Mouse (Mus musculus): ENCODE results near the gene Gm20388.

Gm20388 gene

DNA sequence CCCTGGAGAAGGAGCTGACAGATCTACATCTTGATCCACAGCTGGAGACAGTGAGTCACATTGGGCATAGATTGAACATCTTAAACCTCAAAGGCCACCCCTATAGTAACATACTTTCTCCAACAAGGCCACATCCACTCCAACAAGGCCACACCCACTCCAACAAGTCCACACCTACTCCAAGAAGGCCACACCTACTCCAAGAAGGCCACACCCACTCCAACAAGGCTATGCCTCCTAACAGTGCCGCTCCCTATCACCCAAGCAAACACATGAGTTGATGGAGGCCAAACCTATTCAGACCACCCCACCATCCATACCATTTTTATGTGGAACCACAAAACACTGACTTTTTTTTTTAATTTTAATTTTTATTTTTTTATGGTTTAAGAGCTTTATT lies 3756.2 kb downstream of the Gm20388 start:
- DNase-seq (ENCODE audit: low spot score) = no peak

DNA sequence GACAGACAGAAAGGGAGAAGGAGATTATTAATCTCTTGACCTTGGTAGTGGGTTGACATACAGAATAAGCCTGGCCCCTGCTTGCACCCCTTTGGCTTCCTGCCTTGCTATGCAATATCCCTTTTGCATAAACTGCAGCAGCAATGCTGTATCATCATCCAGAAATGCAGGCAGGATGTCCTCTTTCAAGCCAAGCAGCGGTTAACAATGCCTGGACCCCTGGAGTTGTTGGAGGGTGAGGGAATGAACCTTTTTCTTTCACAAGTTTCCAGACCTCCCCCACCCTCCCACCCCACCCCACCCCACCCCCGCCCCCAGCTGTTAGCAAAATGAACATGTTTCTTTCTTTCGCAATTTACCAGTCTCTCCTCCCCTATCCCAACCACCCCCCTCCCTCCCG lies 3758.0 kb downstream of the Gm20388 start:
- no peak for DNase-seq (ENCODE audit: low spot score)

DNA sequence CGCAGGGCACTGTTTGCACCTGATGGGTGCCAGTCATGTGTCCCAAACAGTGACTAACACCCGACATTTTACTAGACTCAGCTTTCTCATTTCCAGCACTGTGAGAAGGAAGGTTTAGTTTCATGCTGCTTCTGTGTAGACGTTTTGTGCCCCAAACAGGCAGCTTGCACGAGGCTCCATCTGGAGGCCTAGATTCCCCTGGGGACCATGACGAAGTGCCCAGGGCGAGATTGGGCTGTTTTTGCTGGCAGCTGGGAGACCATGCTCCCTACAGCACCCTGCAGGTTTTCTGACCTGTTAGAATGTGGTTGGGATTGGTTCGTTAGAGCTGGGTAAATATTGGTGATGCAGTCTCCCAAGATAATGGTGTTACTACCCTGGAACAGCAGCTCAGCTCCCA lies 3760.1 kb downstream of the Gm20388 start:
- DNase-seq (ENCODE audit: low spot score) = no peak

DNA sequence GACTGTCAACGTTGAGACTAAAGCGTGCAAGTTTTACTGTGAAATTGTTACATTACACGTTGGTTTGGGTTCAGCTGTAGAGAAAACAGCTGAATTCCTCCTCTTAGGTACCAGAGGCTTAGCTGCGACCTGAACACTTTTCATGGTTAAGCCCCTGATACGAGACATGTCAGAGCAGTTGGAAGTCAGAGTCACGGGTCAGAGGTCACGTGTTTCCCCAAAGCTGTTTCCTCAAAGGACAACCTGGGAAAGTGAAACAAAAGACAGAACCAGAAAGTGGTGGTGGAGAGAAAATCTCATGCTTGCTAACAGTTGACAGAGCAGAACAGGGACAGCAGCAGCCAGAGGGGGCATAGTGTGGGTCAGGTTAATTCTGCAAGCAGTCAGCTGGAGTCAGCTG lies 3760.8 kb downstream of the Gm20388 start:
- DNase-seq (ENCODE audit: low spot score) = no peak

DNA sequence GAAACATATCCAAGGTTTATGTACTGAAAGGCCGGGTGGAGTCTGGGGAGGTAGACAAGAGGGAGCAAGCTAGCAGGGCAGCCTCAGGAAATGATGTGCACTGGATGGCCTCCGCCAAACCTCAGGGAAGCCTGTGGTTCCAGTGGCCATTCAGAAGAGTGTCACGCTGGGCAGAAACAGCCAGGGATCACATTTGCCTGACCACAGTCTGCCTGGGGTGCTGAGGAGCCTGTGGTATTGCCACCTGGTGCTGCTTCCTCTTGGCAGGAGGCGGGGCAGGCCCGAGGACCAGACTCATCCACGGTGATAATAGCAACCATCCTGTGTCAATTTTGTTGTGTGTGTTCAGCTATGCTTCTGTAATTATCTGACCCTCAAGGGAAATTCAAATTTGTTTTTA lies 3762.0 kb downstream of the Gm20388 start:
- no peak for DNase-seq (ENCODE audit: low spot score)

DNA sequence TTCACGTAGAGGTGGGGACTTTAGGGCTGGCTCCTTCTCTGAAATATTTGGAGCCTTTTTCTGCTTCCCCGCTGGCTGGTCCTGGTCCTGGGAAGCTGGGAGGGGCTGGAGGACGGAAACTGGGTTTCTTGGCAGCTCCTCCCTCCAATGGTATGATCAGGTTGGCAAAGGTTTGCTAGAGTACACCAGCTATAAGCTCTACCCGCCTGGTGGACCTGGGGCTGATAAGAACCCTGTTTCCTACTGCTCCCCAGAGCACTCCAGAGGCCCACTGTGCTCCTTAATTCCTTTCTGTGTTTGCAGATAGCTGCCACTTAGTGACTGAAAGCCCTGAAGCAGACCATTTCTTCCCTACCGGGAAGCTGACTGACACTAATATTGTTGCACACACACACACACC lies 3765.0 kb downstream of the Gm20388 start:
- DNase-seq (ENCODE audit: low spot score) = no peak

DNA sequence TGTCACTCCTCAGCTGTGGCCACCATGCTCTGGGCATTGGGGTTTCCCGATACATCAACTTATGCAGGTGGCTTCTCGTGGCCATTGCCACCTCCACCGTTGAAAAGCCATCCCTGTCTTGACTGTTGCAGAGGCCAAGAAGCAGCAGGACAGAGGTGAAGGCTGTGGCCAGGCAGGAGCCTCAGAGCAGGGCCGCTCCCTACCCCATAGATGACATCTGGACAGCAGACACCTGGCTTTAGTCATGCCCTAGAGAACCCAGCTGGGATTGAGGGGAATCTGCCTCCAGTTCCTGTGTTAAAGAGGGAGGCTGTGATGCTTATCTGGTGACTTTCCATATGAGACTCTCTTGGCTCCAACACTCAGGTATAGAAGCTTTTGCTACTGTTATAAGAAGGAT lies 3767.7 kb downstream of the Gm20388 start:
- no peak for DNase-seq (ENCODE audit: low spot score)

DNA sequence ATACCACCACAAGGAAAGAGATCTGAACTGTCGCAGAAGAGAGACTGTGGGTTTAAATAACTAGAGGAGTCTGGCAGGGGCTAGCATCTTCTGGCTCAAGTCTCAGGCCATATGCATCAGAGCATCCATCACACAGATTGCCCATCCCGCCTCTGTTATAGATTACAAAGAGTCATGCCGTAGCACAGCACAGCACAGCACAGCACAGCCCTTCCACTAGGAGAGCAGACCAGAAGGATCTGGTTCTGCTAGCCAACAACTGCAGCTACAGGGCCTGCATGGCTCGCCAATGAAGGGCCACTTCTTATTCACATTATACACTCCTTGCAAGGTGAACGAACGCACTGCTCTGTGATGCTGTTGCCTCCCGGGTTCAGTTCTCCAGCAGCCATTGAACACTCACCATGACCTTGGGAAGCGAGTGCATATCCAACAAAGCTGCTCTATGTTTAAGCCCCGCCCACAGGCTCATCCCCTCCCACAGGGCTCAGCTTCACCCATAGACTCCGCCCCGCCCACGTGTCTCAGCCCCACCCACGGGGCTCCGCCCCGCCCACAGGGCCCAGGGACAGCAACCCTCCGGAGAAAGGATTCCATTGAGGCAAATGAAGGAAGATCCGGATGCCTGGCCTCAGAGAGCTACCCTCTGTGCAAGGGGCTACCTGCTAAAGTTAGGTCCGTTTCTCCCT lies 3771.6 kb downstream of the Gm20388 start:
- DNase-seq (ENCODE audit: low spot score) = peak; percentile 78

DNA sequence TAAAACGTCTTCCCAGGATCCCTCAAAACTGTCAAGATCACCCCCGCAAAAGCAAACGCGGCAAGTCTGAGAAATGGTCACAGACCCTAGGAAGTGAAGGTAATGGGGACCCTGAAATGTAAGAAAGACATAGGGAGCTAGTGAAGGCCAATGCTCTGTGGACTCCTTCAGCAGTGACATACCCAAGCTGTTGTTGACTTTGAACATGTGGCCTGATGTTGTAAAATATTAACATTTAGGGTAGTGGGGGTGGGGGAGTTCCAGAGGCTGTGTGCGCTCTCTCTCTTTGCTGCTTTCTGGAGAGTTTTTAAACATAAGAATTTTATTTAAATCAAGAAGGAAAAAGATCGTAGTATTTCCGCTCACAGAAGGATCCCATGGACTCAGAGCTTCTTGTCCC lies 3772.7 kb downstream of the Gm20388 start:
- no peak for DNase-seq (ENCODE audit: low spot score)

DNA sequence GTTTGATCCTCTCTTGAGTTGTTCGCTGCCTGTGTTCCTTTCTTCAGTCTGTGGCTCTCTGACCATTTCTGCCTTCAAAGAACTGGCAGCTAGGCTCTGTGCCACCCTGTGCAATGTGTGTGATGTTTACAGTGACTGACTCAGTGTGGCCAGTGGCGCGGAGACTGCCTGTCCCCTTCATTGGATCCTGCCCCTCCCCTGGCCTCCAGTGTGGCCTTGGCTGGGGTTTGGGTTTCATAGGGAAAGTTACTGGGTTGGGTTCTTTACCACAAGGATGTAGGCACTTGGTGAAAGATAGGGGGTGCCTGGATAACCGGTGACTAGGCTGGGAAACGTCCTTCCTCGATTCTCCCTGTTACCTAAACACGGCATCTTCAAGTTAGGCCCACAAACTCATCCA lies 3774.2 kb downstream of the Gm20388 start:
- no peak for DNase-seq (ENCODE audit: low spot score)

DNA sequence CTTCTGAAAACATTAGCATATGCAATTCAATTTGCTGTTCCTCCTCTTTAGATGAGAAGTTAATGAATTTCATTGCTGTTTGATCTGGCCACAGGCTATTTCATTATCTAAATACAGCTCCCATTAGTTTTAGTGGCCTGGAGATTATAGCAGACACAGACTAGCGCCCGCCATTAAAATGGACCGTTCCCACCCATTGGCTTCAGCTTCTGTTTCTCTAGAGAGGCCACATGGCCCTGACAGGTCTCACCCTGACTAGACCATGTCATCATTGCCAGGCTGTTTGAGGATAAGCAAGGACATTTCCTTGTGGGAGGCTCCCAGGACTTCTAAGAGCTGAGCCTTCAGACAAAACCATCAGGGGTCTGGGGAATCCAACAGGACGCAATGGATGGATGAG lies 3774.8 kb downstream of the Gm20388 start:
- DNase-seq (ENCODE audit: low spot score) = no peak

DNA sequence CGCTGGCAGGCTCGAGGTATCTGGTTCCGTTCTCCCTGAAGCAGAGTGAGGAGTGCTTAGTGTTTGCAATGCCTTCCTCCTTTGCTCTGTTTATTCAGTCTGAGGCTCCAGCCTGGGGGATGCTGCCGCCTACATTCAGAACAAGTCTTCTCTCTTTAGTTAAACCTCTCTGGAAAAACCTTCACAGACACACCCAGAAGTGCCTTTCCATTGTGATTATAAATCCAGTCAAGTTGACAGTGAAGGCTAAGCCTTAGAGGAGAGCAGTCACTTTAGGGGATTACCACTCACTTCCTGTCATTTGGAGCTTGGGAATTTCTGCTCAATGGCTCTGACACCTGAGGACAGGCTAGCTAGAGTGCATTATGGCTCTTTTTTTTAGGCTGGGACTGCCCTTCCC lies 3777.2 kb downstream of the Gm20388 start:
- no peak for DNase-seq (ENCODE audit: low spot score)

DNA sequence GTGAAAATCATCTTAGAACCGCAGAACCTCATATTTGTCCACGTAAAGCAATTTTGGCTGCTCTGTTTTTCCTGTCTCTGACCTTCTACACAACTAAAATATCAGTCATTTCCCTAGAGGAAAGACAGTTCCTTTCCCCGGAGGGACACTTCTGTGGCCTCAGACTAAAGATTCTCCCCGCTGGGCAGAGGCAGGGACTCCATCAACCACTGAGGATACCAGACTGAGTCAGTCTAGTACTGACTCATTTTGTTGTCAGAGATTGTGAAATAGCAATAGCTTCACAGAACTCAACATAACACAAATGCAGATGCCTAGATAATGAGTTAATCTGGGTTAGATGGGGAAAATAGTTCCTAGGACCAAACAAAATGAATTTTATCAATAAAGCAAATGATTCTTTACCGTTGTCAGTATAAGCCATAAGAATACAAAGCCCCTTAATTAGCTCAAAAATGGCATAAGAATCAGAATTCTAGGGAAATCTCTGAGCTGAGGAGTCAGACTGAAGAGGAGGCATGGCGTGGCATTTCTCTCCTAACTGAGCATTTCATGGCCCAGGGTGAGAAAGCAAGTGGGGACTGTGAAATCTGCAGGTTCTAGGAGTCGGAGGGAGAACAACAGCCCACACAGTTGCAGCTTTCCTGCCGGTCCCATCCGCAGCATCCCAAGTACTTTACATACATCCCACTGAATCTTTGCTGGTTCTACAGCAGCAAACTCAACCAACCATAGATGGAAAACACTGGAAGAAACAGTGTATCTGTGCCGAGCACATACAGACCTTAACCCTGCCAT lies 3781.7 kb downstream of the Gm20388 start:
- DNase-seq (ENCODE audit: low spot score) = no peak

DNA sequence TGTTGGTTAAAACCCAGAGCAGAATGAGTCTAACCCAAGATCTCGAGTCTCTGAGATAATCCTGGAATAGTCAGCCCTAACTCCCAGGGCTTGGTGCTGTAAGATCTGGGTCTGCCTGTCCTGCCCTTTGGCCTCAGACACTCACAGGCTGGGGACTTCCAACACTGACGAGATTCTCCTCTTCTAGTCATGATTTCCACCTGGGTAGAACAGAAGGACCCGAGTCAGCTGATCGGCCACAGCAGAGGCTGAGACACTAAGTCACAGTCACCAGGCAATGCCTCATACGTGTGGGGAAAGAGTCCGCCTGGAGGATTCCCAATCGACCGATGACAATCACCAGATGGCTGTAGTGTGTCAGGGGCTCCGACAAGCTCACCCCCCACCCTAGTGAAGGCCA lies 3785.5 kb downstream of the Gm20388 start:
- no peak for DNase-seq (ENCODE audit: low spot score)

DNA sequence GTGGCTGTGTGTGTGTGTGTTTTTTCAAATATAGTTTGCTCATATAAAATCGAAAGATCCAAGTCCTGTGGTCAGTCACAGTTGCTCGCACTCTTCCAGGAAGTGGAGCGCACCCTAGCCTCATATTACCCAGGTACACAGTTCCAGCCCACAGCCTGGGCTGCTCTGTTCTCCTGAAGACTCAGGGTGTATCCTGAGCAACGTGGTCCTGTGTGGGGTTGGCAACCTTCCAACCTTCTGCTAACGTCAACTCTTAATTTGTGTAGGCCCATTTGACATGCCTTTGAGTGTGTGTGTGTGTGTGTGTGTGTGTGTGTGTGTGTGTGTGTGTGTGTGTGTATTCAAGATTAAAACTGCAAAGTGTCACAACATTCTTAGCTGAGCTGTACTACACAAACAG lies 3786.7 kb downstream of the Gm20388 start:
- DNase-seq (ENCODE audit: low spot score) = no peak

DNA sequence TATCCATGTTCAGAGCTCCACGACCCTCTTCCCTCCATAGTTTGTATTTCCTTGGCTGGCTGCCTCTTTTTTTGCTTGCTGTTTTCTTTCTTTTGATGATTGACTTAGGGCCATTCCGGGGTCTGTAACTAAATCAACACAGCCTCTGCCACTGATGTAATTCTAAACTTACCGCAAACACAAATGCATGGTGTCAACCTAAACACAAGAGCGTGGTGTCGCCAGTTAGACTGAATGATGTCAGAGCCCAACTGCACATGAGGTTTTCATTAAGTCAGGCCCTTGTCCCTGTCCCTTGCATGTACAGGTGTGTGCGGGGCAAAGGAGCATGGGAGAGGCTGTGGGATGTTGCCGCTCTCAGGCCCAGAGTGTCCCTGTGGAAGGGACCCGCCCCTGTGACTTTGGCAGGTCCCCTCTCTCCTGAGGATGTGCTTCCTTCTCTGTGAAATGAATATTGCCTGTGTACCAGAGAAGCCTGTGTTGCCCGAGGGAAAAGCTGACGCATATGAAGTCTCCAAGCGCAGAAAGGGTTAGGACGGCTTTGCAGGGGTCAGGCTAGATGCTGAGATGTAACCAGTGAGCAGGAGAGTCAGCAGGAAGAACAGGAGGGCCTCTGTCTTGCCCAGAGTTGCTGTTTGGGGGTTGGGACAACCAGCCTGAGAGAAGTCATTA lies 3789.9 kb downstream of the Gm20388 start:
- no peak for DNase-seq (ENCODE audit: low spot score)

DNA sequence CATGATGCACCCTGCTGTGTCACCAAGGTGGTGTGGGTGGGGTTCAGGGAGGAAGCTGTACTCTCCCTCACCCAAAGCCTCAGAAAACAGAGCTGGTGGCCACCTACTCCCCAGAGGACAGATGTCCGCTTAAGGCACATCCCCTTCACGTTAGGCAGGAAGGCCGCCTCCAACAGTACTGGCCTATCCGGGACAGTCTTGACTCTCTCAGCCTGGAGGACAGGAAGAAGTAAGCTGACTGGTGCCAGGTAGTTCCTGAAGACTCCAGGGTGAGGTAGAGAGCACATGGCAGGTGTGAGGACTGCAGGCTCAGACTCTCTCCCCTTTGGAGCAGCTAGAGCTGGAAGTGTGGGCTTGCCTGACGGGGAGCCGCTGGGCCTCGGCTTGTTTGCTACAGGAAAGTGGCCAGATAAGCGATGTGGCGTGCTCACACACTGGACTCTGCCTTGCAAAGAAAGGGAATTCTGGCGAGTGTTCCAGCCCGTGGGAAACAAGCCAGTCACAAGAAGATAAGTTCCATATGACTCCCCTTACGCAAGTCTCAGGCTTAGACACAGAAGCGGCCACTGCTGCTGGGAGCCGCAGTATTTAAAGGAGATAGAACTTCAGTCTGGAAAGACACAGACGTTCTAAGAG lies 3791.4 kb downstream of the Gm20388 start:
- DNase-seq (ENCODE audit: low spot score) = no peak

DNA sequence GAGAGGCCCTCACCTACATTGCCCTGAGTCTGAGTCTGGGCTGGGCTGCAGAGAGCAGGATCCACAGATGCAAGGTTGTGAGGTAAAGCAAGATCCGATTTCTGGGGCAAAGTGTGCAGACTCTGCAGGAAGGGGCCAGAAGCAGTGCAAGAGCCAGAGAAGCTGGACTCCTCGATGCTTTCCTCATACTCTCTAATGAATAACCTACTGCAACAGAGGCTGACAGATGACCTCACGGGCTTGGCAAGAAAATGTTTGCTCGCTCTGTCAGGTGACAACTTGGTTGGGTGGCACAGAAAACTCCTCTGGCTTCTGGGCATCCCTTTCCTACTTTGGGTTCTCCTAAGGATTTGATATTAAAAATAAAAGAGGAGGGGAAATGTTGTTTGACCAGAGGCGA lies 3794.7 kb downstream of the Gm20388 start:
- no peak for DNase-seq (ENCODE audit: low spot score)

DNA sequence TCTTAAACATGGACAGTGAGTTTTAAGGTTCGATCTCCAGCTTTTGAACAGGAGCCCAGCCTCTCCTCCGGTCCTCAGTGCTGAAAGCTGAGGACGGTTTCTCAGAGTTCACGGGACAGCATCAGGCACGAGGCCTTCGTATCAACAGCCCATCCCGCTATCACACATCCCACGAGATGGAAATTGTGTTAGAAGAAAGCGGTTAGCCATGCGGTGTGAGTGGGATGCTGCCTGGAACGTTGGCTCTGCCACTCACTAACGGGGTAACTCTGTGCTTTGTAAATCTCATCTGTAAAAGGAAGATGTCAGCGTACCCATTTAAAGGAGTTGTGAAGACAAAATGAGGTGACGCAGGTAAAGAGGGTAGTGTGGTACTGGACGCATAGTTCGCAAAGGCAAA lies 3796.5 kb downstream of the Gm20388 start:
- DNase-seq (ENCODE audit: low spot score) = no peak

DNA sequence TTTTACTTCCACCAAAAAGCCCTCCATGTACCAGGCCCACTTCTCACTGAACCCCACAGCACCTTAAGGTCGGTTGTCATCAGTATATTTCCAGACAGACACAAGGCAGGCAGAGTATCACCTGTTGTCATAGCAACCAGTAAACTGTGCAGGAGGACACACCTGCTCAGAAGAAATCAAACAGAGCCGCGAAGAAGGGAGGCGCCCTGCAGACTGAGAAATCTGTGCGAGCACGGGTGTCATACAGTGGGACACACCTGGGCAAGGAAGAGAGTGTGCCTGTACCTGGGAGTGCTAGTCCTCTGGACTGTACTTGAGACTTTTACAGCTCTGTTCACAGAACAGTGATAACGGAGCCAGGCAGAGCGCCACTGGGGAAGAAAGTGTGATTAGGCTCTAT lies 3798.1 kb downstream of the Gm20388 start:
- no peak for DNase-seq (ENCODE audit: low spot score)

DNA sequence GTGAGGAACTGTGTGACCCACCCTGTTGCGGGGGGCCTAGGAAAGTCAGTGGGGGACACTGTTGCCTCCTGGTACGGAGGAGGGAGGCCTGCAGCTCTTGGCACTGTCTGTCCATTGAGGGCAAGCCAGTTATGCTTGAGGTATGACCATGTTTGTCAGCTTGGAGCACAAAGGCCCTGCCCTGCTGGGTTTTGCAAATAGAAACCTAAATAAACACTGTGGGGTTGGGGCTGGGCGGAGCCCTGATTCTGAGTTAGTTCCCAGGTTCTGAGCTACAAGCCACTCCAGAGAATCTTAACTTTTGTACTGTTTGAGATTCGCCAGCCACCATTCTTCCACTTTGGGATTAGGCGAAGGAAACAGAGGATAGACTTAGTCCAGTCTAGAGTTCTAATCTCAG lies 3799.7 kb downstream of the Gm20388 start:
- DNase-seq (ENCODE audit: low spot score) = no peak

DNA sequence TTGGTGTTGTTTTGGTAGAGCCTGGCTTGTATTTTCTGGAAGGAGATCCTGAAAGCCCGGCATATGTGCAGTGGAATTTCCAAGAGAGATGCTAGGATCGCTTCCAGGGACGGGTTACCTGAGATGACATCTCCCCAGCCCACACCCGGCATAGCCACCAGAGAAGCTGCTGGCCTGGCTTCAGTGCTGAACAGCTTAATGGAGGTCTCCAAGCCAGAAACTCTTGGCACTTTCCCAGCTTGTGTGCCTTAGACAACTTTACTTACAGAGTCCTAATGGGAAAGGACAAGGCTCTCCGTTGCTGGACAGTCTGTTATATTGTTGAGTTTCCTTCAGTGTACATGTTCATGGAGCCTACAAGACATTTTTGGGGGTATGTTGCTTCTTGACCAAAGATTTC lies 3803.8 kb downstream of the Gm20388 start:
- no peak for DNase-seq (ENCODE audit: low spot score)

All from retina, embryonic 14.5 days (tissue).